Mouse (Mus musculus) left cerebral cortex, adult 2 months (tissue): ENCODE results near the gene Wdr95. TPM values are rescaled to one million over a fixed set of nuclear protein-coding genes. Genes with fewer than 3 reads are reported as not detected.

Experiments used
- DNase-seq, 2 experiments: peaks; one replicate each; pipeline ENCODE4 v3.0.0; 2021 to 2022; ENCODE audit warnings: low spot score in 2 of 2, mixed read lengths in 1 of 2; ENCODE audit errors: extremely low spot score in 1 of 2
- H3K27ac ChIP-seq: fragments of 200-600 bp; 2 replicates; pipeline ENCODE4 v1.8.1; 2022
- H3K4me3 ChIP-seq: fragments of 200-600 bp; 2 replicates; pipeline ENCODE4 v1.8.1; 2022
- CTCF ChIP-seq: fragments of 200-600 bp; IDR thresholded peaks from 2 replicates; pipeline ENCODE4 v1.8.1; 2022; ENCODE audit warnings: antibody characterized with exemption, mild to moderate bottlenecking, moderate library complexity
- intact Hi-C: fragments of 180-260 bp; cut with DNase I; formaldehyde crosslinking; loops from one replicate; pipeline ENCODE4 v1.15.1; 2025
- total RNA-seq, 2 experiments: library from RNA; stranded (reverse); gene quantifications; 2 replicates each; pipeline ENCODE4 v1.2.3; 2021

Gene Wdr95
- total RNA-seq, 2 experiments from 2014 or later = 0.56 to 0.75 TPM

DNA sequence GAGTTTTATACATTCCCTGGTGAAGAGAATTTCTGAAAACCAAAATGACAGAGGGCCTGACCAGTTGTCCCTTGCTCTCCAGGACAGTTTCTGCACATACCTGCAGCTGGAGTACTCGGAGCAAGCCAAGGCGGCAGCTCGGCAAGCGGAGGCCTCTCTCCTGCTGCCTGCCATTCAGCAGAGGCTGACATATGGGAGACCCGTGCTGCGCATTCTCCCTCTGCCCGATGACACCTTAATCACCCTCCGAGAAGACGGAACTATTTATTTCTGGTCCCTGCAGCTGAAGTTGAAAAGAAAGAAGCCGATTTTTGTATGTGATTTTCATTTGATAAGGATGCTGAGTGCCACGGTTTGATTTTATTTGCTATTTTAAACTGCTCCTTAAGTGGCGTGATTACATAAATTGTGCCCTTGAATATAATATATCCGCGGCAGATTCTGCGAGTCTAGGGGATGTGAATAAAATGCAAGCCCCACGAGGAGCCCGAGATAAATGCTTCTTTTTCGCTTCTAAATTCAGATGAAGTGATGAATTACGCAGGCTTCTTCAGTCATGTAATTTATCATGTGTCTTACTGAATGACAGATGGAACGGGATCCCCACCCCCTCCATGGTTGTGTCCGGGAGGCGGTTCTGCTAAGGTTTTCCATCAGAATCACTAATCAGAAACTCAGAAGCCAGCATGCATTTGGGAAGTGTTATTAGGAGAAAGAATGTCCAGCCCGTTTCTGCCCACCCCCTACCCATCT is 24.9 kb upstream of the Wdr95 start:
- Histone ChIP-seq H3K27ac (peak overlapping the region; percentile 78), H3K4me3 (peak overlapping the region; percentile 27; the same call in 1 of the 2 replicates)
- intact Hi-C loops = no loop called here
- DNase-seq = no peak
- no peak for TF ChIP-seq CTCF

DNA sequence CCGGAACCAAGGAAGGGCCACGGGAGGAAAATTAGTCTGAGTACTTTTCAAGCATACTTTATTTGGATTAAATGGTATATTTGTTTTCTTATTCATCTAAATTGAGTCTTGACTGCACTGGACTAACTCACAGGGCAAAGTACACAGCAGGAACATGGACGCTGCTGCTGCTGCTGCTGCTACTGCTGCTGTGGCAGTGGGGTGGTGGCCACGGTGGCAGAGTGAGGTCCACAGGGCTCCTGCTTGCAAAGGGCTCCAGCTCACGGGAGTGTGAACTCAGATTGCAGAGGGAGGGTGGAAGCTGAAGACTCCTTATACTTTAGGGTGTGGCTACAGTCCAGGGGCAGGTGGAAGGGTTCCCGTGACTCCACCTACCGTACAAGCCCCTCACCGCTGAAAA is 23.5 kb upstream of the Wdr95 start:
- no peak for TF ChIP-seq CTCF

DNA sequence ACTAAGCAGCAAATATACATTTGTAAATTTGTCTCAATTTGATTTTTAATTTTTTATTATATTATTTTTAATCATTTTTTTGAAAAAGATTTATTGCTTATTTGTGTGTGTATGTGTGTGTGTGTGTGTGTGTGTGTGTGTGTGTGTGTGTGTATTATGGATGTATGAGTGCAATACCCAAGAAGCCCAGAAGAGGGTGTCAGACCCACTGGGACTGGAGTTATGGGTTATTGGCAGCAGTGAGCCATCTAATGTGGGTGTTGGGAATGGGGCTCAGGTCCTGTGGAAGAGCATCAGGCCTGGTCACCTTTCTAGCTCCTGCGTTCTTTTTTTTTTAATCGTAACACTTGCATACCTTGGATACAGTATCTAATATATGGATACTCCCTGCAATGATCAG is 22.4 kb upstream of the Wdr95 start:
- no peak for DNase-seq
- intact Hi-C loops = no loop called here
- TF ChIP-seq CTCF = no peak
- no peak overlapping the region for H3K27ac ChIP-seq
- no peak overlapping the region for H3K4me3 ChIP-seq

More for the DNA sequence above, 23.5 kb upstream of the Wdr95 start:
- intact Hi-C loops = no loop called here
- H3K4me3 ChIP-seq = no peak overlapping the region
- DNase-seq = no peak
- H3K27ac ChIP-seq = no peak overlapping the region

DNA sequence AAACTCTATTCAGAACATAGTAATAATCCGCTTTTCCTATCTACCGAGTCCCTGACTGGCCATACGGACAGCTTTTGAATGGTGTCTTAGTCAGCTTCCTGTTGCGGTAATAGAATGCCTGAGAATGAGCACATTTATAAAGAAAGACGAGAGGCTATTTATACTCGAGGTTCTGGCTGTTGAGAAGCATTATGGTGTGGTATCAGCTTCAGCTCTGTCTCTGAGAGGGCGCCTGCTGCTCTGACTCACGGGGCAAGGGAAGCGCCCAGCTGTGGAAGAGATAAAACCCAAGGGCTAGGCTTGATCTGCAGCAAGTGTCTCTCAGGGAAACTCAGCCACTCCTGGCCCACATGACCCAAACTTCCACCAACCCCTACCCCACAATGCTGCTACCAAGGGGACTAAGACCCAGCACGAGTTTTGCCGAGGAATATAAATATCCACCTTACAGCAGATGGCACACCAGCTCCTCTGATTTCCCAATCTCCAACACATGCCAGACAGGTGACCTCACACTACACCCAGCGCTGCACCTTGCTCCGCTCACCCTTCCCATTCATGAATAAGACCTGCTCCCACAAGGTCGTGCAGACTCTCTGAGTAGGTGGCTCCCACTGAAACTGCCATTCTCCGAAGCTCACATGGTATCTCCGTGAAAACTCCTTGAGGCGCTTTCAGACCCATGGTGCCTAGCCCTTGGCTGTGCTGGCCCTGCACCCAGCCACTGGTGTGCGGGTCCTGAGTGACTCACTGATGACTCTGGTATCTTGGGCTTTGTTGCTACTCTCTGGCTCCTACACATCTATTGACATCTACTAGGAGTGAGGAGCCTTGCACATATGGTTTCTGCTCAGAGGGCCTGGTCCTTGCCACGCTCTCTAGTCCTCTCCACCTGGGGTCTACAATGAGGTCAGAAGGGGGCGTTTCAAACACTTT is 20.1 kb upstream of the Wdr95 start:
- Histone ChIP-seq H3K4me3 (no peak overlapping the region), H3K27ac (no peak overlapping the region)
- DNase-seq = no peak
- TF ChIP-seq CTCF = no peak
- intact Hi-C loops = no loop called here

DNA sequence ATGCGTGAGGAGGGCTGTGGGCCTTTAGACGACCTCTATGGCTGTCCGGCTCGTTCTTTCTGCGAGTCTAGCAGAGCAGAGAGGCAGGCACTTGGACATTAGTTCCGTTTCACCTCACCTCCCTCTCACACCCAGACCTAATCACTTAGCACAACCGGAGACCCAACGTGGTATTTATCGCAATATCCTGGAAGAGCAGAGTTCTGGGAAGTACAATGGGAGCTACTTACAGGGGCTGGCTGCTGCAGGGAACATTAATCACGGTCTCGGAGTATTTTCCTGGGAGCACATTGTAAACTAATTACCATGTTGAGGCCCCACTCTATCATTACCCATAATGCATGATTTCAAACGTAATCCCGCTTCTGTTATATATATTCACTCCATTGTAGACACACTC is 18.2 kb upstream of the Wdr95 start:
- no peak overlapping the region for H3K4me3 ChIP-seq

DNA sequence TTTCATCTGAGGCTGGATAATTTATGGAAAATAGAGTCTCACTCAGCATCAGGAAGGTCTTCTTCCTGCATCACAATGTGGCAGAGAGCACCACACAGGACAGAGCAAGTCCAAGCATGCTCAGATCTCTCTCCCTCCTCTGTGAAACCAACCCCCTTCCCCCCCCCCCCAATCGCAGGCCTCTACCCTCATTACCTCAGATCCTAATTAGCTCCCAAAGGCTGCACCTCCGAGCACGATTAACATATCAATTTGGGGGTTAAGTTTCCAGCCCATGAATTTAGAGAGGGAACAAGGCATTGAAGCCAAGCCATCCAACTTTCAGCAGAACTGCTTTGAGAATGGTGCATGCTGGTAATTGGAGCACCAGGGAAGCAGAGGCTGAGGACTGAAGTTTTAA is 15.8 kb upstream of the Wdr95 start:
- H3K27ac ChIP-seq = no peak overlapping the region
- intact Hi-C loops = no loop called here
- TF ChIP-seq CTCF = no peak
- no peak overlapping the region for H3K4me3 ChIP-seq
- no peak for DNase-seq

More for the DNA sequence above, 18.2 kb upstream of the Wdr95 start:
- intact Hi-C loops = no loop called here
- no peak for TF ChIP-seq CTCF
- no peak for DNase-seq
- no peak overlapping the region for H3K27ac ChIP-seq

DNA sequence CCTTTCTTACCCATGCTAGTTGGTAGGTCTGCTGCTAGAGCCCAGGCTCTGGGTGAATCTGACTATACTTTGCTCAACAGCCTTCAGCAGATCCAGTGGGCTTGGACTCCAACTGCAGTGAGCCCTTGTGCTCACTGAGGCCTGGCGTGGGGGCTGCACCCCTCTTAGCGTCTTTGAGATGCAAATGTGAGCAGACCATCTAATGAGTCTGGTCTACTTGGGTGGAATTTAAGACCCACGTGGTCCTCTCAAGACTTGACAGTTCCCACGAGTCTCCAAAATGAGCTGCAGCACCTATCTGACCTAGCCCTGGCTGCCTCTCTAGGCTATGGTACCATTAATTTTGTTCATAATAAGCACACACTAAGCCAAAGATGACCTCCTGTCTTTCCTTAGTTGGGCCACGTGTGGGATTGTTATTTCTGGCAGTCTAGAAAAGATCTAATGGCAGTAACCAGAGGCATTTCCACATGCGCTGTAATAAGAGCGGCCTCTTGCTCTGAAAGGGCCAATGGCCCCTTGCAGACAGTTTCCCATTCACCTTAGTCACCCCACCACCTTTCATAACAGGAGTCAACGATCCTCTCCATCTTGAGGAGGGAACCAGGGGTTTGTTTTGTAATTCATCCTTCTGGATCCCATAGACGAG is 14.9 kb upstream of the Wdr95 start:
- TF ChIP-seq CTCF = no peak
- intact Hi-C loops = no loop called here

DNA sequence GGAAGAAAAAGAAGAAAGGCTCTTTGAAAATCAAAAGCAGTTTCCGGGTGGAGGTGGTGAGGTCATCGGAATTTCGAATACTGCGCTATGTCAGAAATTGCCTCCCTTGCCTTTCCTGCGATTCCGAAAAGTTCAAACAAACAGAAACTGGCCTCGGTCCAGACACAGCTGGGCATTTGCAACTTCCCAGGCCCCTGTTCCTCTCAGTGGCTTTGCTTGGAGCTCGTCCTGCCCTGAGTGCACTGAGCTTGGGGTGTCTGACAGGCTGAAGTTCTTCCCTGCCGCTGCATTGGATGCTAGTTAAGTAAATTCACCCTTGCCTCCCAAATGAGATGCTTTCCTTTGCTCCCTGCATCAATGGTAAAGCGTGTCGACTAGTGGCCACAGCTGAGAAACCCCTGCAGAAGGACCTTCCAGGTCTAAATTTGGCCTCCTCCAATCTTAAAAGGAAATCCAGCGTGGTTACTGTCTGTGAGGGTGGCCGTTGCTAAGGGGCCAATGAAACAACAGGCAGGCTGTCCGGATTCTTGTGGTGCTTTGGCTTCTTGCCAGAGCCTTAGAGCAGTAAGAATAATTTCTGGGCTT is 14.3 kb upstream of the Wdr95 start:
- DNase-seq = no peak
- intact Hi-C loops = no loop called here
- H3K27ac ChIP-seq = peak overlapping the region; percentile 2; the same call in 1 of the 2 replicates
- peak; percentile 6 for TF ChIP-seq CTCF
- H3K4me3 ChIP-seq = peak overlapping the region; percentile 7; the same call in 1 of the 2 replicates

More for the DNA sequence above, 14.9 kb upstream of the Wdr95 start:
- no peak for DNase-seq
- Histone ChIP-seq H3K4me3 (no peak overlapping the region), H3K27ac (peak overlapping the region; percentile 2; the same call in 1 of the 2 replicates)

DNA sequence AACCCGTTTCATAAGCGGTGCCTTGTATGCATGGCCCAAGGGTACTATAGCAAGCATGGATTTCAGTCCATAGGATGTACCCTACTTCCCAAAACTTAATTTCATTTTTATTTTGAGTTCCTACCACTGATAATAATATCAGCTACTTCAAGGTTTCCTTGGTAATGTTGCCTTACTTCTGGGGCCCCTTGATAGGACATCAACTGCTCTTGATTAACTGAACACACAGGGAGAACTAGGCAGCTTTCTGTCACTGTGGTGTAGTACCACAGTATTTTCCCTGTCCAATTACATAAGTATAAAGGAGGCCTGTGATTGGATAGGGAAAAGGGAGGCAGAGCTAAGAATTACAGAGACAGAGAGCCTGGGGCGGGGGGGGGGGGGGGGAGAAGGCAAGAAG is 13.6 kb upstream of the Wdr95 start:
- intact Hi-C loops = no loop called here
- TF ChIP-seq CTCF = no peak
- DNase-seq = no peak
- H3K27ac ChIP-seq = no peak overlapping the region
- H3K4me3 ChIP-seq = no peak overlapping the region

DNA sequence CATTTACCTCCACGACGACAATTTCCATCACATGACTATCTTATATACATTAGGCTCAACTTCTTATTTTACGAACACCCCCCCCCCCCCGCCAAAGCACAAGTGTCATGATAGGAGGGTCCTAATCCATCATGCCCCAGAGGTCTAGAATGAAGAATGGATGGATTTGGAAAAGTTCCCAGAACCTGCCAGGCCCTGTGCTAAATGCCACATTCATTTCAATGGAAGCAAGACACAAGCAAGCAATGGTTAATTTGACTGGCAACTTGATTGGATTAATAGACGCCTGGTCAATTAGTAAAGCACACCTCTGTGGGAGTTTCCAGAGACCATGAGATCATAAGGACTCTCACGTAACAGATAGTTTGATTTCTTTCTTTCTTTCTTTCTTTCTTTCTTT is 11.4 kb upstream of the Wdr95 start:
- intact Hi-C loops = no loop called here
- no peak for TF ChIP-seq CTCF
- no peak overlapping the region for H3K27ac ChIP-seq
- no peak for DNase-seq
- H3K4me3 ChIP-seq = no peak overlapping the region

DNA sequence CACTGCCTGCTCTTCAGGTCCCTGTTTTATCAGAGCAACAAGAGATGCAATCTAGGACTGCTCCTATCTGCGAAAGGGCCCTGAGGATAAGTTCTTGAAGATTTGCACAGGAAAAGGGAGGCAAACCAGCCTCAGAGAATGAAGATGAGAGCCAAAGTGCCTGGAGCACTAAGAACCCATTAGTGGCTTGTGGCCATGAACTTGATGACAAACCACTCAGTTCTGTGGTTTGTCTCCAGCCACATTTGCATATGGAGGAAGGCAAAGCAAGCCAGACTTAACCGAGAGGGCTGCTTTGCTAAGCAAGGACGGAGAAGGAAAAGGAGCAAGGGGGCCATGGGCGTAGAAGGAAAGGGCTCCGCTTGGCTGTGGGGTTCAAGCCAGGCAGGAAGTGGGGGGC is 7.7 kb upstream of the Wdr95 start:
- H3K27ac ChIP-seq = no peak overlapping the region
- no peak overlapping the region for H3K4me3 ChIP-seq
- TF ChIP-seq CTCF = no peak
- DNase-seq = no peak
- intact Hi-C loops = loop anchor here (5.0 kb wide), 2 partner anchors 469 to 714 kb away; no protein-coding TSS in a partner anchor
